Mouse (Mus musculus) gastrocnemius, postnatal 14 days (tissue): ENCODE data around the gene Gm21987. TPM values are rescaled to one million over a fixed set of nuclear protein-coding genes. Genes with fewer than 3 reads are reported as not detected.

ENCODE experiments used
- total RNA-seq, 2 experiments: library from RNA; stranded (reverse); gene quantifications; 2 replicates each; pipeline ENCODE4 v1.2.3; 2021

Gene Gm21987
- total RNA-seq, 2 experiments from 2014 or later: not detected

Other genes starting within 250 kb of the Gm21987 start
- gene Nr1i2, start 52.2 kb upstream of the Gm21987 start, total RNA-seq: not detected
- not detected for gene Maats1, start 4.9 kb upstream of the Gm21987 start, total RNA-seq
- 100 to 1,000 TPM; 134 to 137 TPM for gene Cox17, start within 50 bp of the Gm21987 start, total RNA-seq
- 10 to 100 TPM; 56.1 to 66.9 TPM for gene Popdc2, start 15.2 kb downstream of the Gm21987 start, total RNA-seq
- 1 to 10 TPM; 3.8 to 4.7 TPM for gene Pla1a, start 86.1 kb downstream of the Gm21987 start, total RNA-seq
- 10 to 100 TPM; 25.5 to 27.6 TPM for gene Adprh, start 105.7 kb downstream of the Gm21987 start, total RNA-seq
- under 1 TPM in 1 of 2 experiments, not detected in 1; 0.12 TPM for gene Cd80, start 108.5 kb downstream of the Gm21987 start, total RNA-seq
- gene Timmdc1, start 175.6 kb downstream of the Gm21987 start, total RNA-seq: 10 to 100 TPM; 40.7 to 45.0 TPM
- gene Poglut1, start 203.2 kb downstream of the Gm21987 start, total RNA-seq: 1 to 10 TPM; 8.3 to 9.0 TPM
- gene Tmem39a, start 211.7 kb downstream of the Gm21987 start, total RNA-seq: 10 to 100 TPM; 17.3 to 19.1 TPM